Mouse (Mus musculus) cerebellum, adult 2 months (tissue): ENCODE measurements at regions not wholly inside any gene's neighbourhood (a gene's known extent, or its start where the extent isn't known, plus 50 kb on each side); places are given as distances from the start of the nearest gene placed in this dataset.

ENCODE experiments used
- CTCF ChIP-seq: fragments of 200-500 bp; IDR thresholded peaks from 2 replicates; pipeline ENCODE4 v1.5.1; 2011; ENCODE audit warnings: low read depth, mild to moderate bottlenecking, control low read depth, low read length, moderate library complexity, borderline replicate concordance; ENCODE audit not compliant: insufficient read depth
- POLR2A ChIP-seq: fragments of 200-500 bp; IDR thresholded peaks from 2 replicates; pipeline ENCODE4 v1.6.1; 2011; ENCODE audit warnings: low read length, control low read depth, borderline replicate concordance; ENCODE audit not compliant: insufficient read depth

DNA sequence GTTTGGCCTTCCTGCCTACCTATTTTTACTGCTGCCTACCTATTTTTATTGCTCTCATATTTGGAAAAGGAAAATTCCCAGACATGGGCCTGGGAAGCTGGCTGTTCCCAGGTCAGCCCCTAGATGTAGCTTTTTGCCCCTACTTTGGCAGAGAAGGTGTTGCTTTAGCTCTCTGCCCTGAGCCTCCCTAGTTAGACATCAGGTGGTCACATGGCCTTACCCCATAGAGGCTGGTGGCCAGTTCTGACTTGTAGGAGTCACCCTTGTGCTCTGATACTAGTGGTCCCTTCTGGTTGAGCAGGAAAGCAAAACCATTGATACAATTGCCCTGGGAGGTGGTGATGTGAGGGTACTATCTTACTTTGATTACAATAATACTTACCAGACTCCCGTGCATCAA, 208.2 kb downstream of the Ttc32 start:
- TF ChIP-seq CTCF, result no peak
- TF ChIP-seq POLR2A, result no peak
